Mouse (Mus musculus): ENCODE results near the gene Atg4d.

GRCm38 (mm10) chr9:21316696-21317095, 51.6 kb downstream of the Atg4d start:
- TF ChIP-seq CTCF (IDR thresholded peaks at IDR 0.05; ENCODE audit: low read depth, low read length) (no peak), POLR2A (IDR thresholded peaks at IDR 0.05; ENCODE audit: extremely low read depth, insufficient read depth, low read length) (no peak)
